Mouse (Mus musculus): ENCODE measurements at regions not wholly inside any gene's neighbourhood (a gene's known extent, or its start where the extent isn't known, plus 50 kb on each side); places are given as distances from the start of the nearest gene placed in this dataset.

DNA sequence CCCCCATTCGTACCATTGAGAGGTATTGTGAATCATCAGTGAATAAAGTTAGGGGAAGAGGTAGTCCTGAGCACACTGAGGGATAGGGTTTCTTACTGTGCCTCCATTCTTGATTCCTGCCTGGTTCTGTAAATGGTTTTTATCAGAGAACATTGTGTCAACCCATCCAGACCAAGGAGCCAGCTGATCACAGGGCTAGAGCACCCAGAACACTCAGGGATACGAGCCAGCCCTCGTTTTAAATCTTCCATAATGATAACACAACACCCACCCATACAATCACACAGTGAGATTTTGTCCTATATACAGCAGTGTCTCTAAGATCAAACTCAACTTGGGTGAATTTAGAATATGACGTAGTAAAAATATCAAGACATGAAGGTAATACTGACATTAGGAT, 424.7 kb upstream of the BB014433 start:
- DNase-seq, result no peak

DNA sequence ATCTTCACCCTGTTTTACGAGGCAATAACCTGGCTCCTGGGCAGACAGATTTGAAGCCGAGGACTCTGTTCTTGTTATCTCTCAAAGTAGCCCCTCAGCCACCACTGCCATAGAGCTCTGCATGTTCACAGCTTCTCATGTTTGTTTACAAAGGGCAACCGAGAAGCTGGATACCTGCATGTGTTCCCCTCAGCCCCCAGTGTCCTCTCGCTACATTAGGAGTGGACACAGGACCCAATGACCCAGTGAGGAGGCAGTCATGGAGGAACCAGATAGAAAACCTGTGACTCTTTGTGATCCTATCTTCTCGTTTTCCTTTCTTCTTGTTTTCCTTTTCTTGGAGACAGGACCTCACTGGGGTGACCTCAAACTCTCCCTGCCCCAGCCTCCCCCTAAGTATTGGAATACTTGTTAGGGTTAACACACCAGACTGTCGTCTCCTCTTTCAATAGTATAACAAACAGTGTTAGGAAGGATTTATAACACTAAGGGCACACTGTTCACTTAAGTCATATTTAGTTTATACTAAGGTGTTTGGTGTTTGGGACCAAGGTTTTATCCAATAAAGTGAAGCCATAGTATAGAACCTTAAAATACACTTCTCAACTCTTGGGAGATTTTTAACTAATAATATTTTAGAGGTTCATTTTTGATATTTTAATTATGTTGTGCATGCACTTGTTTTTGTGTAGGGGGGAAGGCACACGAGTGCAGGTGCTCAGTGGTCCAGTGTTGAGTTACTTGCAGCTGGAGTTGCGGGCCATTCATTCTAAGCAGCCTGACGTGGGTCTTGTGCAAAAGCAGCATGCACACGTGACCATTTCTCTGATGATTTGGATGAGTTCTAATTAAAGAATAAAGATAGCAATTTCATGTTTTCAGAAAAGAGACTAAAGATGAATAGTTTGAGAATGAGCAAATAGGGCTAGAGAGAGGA, 422.9 kb upstream of the BB014433 start:
- no peak for DNase-seq

DNA sequence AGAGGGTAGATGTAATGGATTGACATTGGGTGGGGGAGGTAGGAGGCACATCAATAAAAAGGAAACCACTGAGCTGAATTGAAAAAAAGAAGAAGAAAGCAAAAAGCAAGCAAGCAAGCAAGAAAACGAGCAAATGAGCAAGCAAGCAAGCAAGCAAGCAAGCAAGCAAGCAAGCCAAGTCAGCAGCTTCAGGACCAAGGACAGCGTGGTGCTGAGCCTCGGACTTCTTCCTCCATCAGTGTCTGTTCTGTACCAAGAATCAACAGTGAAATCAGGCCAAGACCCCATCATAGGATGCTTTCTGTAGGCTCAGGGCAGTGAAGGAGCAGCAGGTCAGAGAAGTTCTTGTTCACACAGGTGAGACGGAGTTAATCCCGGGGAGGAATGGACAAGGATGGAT, 392.7 kb upstream of the BB014433 start:
- no peak for DNase-seq

DNA sequence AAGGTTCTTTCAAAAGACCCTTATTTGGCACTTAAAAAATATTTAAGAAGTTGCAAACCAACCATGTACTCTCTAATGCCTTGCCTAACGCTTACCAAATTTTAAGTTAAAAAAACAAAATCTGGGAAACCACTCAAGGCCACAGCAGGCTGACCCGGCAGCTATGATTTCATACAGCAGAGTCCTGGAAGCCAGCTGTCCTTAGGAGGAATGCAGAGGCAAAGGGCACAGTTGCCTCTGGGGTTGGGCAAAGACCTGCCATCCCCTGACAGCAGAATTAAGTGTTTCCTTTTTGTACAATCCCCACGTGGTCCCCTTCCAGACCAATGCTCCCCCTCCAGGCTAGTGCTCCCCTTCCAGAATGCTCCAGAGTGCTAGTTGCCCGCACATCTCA, 348.8 kb upstream of the BB014433 start:
- DNase-seq, result no peak

DNA sequence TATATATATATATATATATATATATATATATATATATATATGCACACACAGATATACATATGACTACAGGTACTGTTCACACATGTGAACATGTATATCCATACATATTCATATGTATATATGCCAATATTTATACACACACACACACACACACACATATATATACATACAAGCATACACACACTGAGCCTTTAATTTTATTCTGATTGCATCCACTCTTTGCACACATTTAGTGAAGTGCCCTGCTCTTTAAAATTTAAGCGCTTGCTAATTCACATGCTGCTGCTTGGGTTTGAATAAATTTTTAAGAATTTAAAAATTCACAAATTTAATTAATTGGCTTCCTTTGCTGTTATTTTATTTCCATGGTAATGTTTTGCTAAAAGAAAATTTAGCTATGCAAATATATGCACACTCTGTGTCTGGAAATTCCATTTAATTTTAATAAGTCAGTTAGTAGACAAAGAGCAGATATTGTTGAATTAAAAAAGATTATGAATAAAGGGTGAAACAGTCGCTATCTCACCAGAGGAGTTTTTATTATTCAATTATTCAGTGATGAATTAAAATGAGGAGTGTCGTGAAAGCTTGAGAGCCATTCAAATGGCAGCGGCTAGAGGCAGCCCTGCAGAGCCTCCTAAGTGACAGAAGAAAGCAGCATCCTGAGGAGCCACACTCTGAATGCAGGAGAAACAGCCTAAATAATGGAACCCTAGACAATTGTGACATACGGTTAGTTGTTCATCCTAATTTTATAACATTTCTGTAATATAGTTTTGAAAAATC, 348.3 kb upstream of the BB014433 start:
- no peak for DNase-seq

DNA sequence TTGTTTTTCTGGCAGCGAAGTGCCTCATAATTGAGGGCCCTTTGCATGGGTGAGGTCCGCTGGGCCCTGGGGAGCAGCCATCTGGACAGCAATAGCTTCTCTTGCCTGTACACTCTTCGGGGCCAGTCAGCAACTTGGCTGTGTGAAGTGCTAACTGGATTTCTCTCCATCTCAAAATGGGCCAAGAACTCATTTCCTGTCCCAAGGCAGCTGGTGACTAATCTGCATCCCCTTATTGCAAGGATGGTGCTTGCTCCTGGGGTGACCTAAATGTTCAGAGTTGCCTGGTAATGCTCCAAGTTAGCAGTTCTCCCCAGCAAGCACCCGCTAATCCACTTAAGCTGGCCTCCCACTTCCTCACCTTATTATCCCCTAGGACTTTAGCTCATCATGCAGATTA, 346.2 kb upstream of the BB014433 start:
- peak; percentile 19 for DNase-seq

DNA sequence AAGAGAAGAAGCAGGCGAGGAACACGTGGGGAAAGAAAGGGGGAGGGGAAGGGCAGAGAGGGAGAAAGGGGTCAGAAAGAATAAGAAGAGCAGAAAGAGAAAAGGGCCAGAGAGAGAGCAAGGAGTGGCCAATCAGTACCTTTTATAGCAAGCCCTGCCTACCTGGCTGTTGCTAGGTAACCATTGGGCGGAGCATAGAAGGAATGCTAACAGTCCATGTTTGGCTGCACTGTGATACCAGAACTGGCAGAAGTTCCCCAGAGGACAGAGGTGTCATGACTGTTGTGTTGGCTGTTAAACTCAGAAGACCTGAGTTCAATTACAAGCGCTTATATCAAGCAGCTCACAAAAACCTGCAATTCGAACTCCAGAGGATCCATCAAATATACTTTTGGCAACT, 342.9 kb upstream of the BB014433 start:
- DNase-seq, result no peak

DNA sequence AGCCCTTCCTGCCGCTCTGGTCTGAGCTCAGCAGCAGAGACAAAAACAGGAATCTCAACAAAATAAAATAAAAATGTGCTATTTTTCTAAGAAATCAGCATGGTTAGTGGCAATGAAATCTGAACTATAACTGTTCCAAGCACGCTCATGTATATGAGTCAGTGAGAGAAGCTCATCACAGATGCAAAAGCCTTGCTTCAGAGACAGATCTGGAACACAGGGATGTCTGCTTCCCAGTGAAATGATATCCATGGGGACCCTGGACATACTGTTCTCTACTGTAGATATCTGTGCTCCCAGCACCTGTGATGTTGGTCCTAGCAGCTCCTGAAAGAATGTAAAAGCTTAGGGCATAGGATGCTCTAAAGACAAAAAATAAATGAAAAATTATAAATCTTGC, 321.2 kb upstream of the BB014433 start:
- no peak for DNase-seq

DNA sequence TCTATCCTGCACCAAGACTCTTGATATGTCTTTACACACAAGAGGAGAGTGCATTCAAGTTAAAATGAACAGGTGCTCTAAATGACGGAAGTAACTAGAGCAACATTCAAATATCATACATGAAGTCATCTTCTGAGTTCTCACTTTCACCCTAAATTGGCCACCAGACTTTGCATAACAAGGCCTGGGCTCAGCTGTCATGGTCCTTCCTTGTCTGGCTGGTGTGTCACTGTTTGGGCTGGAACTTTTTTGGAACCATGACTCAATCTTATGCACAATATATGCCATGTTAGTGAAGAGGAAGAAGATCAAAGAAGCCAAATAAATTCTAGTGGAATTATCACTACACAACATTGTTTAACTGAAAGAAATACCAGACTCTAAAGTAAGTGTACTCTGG, 318.7 kb upstream of the BB014433 start:
- no peak for DNase-seq

DNA sequence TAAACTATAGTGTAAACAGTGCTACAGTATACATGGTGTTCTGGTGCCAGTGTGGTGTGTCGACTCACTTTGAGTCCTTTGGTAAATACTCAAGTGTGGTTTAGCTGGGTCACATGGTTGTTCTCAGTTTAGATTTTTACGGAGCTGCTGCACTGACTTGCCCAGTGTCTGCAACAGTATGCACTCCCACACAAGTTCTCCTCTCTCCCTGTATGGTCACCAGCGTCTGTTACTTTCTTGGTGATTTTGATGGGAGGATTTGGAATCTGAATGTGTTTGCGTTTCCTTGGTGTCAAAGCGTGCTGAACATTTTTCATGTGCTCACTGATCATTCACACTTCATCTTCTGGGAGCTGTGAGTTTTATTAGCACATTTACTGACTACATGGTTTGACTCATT, 298.3 kb upstream of the BB014433 start:
- DNase-seq, result peak; percentile 46

DNA sequence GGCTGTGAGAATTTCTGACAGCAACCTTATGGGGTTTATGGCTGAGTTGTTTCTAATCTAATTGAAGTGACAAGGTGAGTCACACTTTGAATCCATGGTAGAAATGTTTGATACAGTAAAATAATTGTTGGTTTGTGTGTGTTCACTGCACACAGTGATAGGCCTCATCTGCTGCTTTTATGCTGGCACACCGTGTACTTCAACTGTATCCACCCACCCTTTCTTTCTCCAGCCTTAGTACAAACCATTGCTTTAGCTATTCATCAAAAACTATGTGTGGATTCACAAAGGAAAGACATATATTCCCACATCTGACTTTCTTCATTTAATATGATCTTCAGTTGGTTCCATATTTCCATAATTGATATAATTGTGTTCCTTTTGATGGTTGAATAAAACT, 297.7 kb upstream of the BB014433 start:
- no peak for DNase-seq

DNA sequence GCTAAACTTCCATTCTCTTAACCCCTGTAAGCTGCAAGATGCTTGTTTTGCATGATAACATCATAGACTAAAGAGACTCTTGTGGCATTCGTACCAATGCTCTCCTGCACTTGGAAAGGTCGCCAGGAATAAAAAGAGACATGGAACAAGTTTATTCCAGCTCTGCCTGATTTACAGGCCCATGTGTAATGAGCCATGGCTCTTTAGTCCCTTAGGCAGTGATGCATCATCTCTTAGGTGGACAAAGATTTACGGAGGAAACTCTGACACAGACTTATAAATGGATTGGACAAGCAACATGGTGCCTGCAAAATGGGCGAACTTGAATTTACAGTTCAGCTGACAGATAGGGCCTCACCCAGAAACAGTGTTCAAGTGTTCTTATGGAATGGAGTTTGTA, 288.7 kb upstream of the BB014433 start:
- DNase-seq, result no peak

DNA sequence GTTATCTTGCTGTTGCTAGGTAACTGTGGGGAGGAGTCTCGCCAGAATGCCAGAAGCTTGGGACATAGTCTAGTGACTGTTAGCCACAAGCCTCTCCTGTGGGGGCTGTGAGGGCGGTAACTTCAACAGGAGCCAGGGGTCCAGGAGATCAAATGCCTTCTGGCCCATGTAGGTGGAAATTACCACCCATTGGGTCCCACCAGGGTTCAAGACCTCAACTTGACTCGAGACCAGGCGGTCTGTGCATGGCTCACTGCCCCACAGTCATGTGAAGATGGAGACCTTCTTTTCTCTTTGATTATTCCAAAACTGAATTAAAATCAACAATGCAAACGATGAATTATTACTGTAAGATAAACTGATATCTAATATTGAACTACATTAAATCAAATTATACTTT, 281.4 kb upstream of the BB014433 start:
- DNase-seq, result no peak

DNA sequence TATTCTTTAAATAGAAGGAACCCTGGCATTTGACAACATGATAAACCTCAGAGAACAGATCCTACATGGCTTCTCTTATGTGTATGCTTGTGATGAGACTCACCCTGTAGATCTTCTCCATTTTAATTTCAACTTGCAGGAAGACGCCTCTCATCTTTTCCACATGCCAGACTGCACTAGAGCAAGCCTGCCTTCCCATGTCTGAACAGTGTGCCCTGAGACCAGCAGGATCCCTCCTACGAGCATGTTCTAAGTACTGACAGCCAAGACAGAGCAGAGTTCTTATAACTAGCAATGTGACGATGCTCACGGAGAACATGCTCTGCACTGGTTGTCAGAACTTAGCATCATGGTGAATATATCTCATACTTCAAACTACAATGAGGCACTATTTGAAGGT, 277.5 kb upstream of the BB014433 start:
- DNase-seq, result no peak

DNA sequence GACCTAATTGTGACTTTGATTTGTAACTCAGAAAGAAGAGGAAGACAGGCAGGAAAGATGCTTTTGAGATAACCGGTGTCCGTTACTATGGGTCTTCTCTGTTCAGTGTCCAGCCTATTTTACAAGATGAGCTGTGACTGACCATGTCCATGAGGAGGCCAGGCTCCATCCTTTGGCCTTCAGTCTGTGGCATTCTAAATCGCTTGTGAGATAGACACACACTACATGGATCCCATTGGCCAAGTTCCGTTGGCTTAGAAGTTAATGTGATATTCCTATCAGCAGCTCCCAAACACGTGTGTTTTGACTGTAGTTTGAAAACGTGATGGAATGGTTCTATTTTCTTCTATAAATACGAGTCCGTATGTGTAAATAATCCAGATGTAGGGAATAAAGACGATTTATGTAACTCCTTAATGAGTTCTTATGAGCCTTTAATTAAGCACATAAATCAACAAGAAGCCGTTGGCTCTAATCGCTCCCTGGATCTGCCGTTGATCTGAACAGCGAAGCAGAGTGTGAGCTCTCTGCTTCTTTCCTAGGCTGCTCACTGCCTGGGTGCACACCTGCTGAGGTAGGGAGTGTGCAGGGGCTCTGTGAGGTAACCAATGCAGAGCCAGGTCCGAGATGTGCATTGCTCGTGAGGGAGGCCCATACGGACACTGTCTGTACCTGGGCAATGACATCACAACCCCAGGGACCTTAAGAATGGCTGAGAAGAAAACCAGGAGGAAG, 272.4 kb upstream of the BB014433 start:
- no peak for DNase-seq

DNA sequence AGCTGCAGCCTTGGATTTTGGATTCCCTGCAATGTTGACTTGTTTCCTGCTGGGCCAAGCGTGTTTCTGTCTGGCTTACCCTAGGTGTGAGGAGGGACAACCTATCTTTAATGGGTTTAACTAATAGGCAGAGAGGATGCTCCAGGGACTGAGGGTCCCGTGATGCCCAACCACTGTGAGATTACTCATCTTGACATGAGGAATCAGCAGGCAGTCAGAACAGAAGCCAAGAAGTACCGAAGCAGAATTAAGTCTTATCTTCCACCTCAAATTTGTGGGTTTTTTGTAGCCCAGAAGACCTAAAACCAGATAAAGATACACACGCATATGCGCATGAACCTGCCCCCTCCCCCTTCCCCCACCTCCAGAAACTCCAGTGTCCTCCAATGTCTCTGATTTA, 267.6 kb upstream of the BB014433 start:
- no peak for DNase-seq

DNA sequence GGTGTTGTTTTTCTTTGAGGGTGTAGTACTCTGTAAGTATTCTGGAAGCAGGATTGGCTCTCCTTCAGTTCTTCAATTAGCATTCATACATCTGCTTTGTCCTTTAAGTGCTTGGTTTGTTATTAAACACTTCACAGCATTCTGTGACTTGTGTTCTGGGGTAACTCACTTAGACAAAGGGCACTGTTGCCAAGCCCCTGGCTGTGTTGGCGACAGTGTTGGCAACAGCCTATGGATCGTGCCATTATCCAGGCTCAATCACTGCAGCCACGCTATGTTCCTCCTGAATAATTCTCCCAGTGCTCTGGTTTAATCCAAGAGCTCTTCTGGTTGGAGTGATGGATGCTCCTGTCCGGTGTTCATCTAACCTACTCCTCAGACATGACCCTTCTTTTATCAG, 265.6 kb upstream of the BB014433 start:
- no peak for DNase-seq

DNA sequence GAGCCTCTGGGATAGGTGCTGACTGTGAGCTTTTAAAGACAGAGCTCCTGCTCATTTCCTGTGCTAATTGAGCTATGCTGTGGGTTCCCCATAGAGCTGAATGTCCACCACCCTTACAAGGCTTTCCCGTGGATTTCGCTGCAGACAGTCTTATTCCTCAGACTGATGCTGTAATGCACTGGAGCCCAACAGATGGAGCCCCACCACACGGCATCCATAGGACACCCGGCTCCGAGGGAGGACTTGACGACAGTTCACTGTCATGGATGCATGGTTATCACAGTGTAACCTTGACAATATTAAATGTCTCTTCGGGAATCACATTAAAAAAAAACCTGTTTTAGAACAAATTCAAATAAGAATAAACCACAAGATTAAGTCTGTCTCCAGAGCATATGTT, 265.2 kb upstream of the BB014433 start:
- peak; percentile 15 for DNase-seq

DNA sequence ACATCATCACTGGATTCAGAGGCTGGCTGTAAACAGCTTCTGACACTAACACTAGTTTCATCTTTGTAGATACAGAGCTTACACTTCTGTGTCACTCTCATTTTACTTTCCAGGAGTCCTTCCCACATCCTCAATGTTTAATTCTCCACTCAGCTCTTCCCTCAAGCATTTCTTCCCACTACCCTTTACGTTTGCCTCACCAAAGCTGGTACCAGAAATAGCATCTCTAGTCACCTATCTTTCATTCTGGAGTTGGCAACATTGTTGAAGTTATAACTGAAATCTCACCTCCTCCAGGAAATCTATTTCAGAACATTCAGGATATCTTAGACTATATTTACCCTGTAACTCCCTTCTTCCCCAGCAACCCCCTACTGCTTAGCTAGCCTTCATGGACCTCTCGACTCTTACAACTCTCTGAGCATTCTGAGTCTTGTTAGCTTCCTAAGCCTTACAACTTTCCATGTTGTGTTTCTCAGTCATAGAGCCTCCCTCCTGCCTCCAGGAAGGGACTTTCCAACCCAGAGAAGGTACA, 258.3 kb upstream of the BB014433 start:
- peak; percentile 30 for DNase-seq

DNA sequence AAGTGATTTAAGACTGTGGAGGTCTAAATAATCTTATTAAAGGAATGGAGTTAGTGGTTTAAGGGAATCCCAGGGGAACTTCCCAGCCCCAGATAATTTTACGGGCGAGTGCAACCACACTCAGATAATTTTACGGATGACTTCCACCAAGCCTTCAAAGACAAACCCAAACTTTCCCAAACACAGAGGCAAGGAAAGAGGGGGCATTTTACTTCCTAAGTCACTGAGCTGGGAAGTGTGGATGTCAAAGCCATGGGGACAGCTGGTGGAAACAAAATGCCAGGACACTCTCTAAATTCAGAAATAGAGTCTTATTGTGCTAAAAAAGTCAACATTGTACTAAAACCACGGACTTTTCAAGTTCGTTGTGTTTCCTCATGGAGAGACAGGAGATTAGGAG, 227.9 kb upstream of the BB014433 start:
- DNase-seq, result no peak

DNA sequence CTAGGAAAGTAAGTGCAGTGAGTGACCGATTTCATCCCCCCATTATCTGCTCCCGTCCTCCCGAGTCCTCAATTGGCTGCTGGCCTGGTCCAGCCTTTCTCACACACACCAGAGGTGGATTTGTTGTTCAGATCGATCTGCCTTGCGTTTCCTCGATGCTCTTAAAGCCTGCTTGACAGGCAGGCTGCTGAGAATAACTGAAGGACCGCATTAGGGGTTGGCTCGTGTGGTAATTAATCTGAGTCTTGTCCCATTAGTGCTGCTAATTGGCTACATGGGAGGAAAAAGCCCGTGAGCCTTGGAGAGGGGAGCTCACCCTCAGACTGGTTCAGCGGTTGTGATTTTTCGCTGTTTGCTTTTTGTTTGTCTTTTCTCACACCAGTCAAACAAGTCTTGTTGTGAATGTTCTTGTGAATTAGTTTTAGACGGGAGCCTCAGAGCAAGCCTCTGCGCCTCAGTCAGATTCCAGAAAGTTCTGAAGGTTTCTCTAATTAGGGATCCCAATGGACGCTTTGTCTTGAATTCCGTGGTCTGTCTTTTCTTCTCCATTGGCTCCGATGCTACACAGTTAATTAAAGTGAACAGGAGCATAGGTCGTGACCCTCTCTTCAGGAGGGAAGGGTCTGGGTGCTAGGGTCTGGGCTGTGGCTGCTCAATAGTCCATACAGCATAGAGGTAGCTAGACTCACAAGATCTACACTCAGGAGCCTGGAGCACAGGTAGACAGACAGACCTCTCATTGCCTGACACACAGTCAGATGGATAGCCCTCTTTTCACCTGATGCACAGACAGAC, 226.1 kb upstream of the BB014433 start:
- DNase-seq, result no peak

DNA sequence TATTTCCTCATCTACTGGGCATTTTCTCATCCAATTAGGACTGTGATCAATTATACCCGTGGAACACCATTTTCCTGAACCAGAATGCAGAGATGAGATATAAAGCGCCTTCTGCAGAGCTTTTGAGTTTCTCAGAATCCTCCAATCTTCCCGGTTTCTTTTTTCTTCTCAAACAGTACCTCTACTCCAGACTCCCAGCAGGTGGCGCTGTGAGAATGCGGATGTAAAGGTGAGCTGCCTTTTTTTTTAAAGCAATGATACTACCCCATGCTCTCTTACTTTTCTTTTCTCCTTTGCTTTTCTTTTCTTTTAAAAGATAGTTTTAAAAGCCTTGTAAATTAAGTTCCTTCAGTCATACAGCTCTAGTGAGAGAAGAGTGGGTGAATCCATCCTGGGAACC, 224.4 kb upstream of the BB014433 start:
- DNase-seq, result peak; percentile 81

Data from right cerebral cortex, adult 18-20 months (tissue).